Mouse (Mus musculus): ENCODE measurements around the gene Abcc3. TPM values are rescaled to one million over a fixed set of nuclear protein-coding genes. Genes with fewer than 3 reads are reported as not detected.
A peak's percentile ranks its signal among the peaks of the same experiment; 100 is the strongest.
"Not testable (repeated sequence)": the region's sequence is repeated elsewhere in the genome, so short reads cannot be mapped to it uniquely, and the experiment has no call there.

Gene Abcc3
- total RNA-seq, 2 experiments from 2014 or later, result 2.0 to 2.7 TPM

DNA sequence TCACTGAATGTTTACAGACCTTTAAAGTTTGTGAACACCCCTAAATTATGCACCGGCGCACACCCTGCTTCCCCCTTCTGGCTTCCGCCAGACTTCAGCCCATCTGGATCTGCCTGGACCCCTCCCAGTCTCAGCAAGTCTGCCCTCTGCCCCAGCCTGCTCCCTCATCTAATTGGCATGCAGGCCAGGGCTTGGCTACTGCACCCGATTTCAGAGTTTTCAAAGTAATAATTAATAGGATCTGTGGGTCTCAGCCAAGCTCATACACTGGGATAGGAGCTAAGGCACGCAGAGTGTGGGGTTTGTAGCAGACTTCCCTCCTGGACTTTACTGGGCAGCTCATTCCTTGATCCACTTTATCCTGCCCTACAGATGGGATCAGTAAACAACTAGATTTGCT is 11.4 kb upstream of the Abcc3 start:
- no peak for DNase-seq (ENCODE audit: low spot score)
- intact Hi-C loops (cut with DNase I), result loop anchor here (1.0 to 5.0 kb wide), 4 partner anchors 64 to 277 kb away; partner anchors contain the start of gene Ankrd40

DNA sequence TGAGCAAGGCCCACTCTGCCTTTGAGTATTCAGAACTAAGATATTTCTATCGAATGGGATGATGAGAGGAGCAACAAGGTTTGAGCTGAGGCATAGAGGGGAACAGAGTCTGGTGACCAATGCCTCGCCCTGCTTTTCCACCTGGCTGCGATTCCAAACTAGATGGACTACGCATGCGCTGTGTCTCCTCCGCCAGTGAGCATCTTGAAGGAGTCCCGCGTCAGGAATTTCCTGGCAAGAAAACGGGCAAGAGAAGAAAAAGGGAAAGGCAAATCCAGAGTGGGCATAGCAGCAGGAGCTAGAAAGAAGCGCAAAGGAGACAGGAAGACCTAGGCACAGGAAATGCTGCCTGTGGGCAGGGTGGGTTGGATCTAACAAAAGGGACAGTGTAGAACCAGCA is 11.0 kb upstream of the Abcc3 start:
- intact Hi-C loops (cut with DNase I), result loop anchor here (1.0 to 5.0 kb wide), 4 partner anchors 63 to 276 kb away; partner anchors contain the start of gene Ankrd40
- DNase-seq (ENCODE audit: low spot score), result no peak

DNA sequence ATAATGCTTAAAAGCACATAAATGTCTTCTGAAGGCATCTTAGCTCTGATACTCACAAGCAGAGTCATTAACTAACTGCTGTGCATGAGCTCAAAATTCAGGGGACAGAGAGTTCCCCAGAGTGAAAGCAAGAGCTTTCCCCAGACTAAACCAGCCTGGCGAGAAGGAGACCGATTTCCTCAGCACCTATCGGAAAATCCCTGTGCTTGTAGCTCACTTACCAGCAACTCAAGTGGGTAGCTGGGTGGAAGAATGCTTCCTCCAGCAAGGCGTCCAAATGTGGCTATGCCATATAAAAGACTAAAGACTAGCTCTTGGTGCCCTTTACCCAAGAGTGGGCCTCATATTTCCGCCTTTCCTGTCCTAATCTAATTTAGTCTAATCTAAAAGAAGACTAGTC is 9.9 kb upstream of the Abcc3 start:
- intact Hi-C loops (cut with DNase I), result loop anchor here (5.0 kb wide), 2 partner anchors 165 to 275 kb away; no protein-coding TSS in a partner anchor
- no peak for DNase-seq (ENCODE audit: low spot score)

DNA sequence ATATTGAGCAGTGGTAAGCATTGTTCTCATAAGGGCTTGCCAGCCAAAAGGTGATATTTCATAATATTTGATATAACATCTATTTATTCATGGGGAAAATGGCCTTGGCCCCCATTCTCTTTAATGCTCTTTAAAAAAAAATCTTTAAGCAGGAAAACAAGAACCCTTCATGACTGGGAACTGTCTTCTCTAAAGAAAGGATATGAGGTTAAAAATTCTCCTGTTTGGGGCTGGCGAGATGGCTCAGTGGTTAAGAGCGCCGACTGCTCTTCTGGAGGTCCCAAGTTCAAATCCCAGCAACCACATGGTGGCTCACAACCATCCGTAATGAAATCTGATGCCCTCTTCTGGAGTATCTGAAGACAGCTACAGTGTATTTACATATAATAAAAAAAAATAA is 9.2 kb upstream of the Abcc3 start:
- intact Hi-C loops (cut with DNase I), result loop anchor here (5.0 kb wide), 2 partner anchors 165 to 275 kb away; no protein-coding TSS in a partner anchor

DNA sequence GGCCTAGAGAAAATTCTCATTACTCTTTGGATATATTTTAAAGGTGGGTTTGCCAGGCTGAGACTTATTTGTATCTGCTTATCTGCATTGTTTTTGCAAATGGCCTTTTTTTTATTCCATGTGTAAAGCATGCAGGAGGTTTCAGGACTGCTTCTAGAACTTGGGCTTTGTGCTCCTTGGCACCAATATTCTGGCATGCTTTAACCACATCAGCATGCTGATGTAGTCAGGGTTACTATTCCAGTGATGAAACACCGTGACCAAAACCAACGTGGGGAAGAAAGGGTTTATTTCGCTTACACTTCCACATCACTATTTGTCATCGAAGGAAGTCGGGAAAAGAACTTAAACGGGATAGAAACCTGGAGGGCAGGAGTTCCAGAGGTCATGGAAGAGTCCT is 8.2 kb upstream of the Abcc3 start:
- intact Hi-C loops (cut with DNase I), result loop anchor here (5.0 kb wide), 2 partner anchors 164 to 274 kb away; no protein-coding TSS in a partner anchor
- DNase-seq (ENCODE audit: low spot score), result no peak

More for the DNA sequence above, 9.2 kb upstream of the Abcc3 start:
- not testable (repeated sequence) for DNase-seq (ENCODE audit: low spot score)

DNA sequence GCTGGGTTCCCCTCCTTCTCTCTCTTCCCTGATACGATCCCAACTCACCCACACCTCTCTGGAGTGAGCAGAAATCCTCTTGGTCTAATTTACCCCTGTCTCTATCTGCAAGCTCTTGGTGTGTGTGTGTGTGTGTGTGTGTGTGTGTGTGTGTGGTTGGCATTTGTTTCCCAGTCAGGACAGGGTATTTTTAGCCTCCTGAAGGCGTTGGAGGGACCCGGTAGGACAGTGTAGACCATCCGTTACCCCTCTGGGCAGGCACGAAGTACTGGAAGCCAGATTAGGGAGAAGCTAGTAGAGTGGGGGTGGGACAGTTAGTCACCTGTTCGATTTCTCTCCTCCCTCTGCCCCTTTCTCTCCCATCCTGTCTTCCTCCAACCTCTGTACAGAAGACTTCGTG is 1.3 kb upstream of the Abcc3 start:
- no peak for DNase-seq (ENCODE audit: low spot score)
- intact Hi-C loops (cut with DNase I), result no loop called here

DNA sequence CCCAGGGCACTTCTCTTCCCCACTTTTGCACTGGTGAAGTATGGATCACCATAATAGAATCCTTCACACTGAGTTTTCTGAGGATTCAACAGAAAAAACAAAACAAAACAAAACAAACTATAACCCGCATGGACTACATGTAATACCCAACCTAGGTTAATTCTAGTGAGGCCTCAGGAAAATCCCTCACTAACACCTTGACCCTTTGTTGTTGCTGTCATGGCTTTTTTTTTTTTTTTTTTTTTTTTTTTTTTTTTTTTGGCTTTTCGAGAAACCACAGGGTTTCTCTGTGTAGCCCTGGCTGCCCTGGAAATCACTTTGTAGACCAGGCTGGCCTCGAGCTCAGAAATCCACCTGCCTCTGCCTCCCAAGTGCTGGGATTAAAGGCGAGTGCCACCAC is 693 bp upstream of the Abcc3 start:
- DNase-seq (ENCODE audit: low spot score); intact Hi-C loops (cut with DNase I): not testable (repeated sequence)

DNA sequence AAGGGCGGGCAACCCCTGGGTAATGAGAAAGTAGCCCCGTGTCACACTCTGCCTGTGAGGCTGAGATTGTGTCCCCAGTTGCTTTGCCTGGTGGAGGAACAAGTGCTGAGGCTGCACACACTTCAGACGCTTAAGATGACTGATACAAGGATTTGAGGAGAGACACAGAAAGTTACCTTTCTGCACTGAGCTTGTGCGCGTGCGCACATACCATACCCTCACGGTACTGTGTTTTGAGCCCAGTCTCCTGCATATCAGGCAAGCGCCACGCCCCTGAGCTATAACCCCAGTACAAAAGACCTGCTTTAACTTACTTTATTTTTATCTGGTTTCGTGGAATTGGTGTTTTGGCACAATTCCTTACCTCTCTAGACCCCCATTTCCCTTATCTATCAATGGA is 1.1 kb downstream of the Abcc3 start:
- intact Hi-C loops (cut with DNase I), result no loop called here
- no peak for DNase-seq (ENCODE audit: low spot score)

DNA sequence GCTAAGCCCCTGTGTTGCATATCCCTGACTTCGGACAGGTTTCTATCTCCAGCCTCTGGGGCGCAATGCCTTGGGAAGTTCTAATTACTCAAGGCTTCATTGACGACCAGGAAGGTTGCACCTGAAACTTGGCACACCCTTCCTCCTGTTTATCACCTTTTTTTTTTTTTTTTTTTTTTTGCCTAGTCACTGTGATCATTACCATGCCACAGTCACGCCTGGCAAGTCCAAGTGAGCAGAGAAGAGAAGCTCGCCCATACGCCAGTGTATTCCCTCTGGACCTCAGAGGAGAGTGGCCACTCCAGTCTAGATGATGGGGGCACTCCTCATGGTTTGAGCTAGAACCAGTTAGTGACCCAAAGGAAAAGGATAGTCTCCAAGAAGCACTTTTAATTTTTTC is 2.0 kb downstream of the Abcc3 start:
- DNase-seq (ENCODE audit: low spot score), result no peak
- intact Hi-C loops (cut with DNase I), result no loop called here

DNA sequence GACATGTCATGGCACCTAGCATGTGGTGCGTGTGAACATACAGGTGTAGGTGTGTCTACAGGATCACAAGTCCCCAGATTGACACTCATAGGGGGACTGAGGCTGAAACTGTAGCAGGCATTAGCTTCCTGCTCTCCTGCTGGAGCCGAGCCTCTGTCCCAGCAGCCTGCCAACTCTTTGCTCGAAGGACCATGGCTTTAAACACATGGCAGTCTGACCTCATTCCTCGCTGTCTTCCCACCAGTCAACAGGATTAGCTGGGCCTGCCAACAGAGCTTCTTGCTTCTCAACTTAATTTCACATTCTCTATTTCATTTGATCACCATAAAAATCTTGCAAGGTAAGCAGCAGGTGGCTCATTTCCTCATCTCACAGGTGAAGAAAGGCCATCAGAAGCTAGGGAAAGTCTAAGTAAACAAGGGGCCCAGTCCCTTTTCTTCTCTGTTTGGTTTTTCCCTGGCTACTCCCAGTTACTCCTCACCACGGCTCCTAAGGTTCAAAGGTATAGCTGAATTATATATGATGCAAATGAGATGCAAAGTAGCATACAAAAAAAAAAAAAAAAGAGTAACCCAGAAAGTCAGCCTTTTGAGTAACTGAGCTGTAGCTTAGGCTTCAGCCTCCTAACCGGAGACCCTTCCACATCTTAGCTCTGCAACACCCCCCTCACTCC is 2.9 kb downstream of the Abcc3 start:
- DNase-seq (ENCODE audit: low spot score), result no peak
- intact Hi-C loops (cut with DNase I), result no loop called here

DNA sequence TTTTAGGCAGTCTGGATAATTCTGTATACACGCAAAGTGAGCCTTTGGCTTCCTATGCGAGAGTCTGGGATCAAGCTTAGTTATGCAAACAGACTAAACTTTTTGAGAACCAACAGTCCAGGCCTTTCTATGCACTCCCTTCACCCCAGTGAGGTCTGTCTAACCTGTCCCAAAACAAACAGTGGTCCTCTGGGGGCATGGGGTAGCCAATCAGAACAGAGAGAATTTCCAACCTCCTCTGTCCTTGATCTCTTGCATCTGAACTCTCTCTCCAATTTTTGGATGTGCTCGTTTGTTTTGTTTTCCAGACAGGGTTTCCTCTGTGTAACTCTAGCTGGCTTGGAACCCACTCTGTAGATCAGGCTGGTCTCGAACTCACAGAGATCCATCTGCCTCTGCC is 3.8 kb downstream of the Abcc3 start:
- intact Hi-C loops (cut with DNase I), result no loop called here
- no peak for DNase-seq (ENCODE audit: low spot score)

DNA sequence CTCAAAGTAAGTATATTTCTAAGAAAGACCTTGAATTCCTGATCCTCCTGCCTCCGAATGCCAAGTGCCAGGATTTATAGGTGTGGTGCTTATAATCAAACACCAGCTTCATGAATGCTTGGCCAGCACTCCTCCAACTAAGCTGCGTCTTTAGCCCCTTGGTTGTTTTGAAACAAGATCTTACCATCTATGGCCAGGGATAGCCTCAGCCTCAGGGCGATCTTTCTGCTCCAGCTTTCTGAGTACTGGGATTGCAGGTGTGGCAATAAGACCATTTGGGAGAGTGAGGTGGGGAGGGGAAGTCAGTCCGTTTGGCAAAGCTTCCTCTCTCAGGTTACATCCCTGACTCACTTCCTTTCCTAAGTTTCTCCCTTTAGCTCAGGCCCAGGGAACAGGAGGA is 5.0 kb downstream of the Abcc3 start:
- no peak for DNase-seq (ENCODE audit: low spot score)
- intact Hi-C loops (cut with DNase I), result no loop called here

DNA sequence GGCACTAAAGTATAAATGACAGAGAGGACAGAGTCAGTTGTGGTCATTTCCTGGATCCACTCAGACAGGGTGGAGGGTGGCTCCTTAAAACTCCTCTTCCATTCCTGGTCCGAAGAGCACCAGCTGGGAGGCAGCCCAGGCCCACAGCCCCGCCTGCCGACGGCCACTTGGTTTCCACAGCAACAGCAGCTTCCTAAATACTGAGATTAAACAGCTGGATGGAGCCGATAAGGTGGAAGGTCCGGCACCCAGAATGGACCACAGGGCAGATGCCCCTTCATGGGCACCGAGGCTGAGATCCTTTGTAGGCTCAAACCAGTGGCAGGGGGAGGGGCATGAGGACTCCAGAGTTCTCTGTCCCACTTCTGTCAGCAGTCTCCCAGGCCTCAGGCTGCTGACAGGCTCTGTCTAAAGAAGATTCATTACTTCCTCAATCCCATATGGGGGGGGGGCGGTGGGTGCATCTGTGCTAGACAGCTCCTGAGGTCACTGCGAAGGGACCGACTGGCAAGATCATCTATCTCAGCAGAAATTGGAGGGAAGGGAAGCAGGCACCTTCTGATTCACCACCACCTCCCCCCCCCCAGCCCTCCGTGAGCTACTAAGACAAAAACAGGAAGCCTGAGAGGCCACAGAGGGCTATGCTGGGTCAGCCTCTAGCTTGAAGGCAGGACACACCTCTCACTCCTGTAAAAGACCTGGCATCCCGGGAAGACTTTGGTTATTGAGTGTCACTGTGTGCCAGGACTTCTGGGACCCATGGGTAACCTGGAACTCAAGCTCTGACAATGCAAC is 6.6 kb downstream of the Abcc3 start:
- intact Hi-C loops (cut with DNase I), result no loop called here
- DNase-seq (ENCODE audit: low spot score), result peak; percentile 40

DNA sequence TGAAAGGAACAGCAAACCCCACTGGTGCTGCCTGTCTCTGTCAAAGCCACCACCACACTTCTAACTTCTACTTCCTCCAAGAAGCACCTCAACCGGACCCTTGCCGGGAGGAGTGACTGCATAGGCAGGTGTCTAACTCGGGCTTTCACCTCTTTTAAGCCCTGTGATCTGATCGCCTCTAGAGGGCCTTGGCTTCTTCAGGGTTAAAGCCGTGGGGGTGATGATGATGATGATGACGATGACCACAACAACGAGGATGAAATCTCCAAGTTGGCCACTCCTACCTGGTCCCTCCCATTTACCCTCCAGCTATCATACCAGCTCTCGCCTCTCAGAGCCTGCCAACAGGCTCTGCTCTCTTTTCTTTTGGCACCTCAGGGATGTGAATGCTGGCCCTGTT is 13.1 kb downstream of the Abcc3 start:
- DNase-seq (ENCODE audit: low spot score), result no peak
- intact Hi-C loops (cut with DNase I), result no loop called here

DNA sequence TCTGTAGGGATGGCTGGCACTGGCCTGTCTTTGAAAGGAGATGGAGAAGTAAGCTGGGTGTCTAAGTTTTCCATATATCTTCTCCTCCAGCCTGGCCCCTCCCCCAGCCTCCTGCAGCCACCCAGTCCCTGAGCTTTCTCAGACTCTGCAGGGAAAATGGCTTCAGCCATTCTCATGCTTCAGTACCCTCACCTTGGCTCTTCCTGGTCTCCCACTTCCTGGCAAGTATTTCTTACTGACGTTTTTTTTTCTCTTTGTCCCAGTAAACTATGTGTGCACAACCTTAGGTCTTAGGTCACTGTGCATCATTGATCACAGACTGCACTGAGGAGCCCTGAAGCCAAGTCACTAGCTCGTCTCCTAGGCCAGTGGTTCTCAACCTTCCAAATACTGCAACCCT is 13.7 kb downstream of the Abcc3 start:
- intact Hi-C loops (cut with DNase I), result no loop called here

DNA sequence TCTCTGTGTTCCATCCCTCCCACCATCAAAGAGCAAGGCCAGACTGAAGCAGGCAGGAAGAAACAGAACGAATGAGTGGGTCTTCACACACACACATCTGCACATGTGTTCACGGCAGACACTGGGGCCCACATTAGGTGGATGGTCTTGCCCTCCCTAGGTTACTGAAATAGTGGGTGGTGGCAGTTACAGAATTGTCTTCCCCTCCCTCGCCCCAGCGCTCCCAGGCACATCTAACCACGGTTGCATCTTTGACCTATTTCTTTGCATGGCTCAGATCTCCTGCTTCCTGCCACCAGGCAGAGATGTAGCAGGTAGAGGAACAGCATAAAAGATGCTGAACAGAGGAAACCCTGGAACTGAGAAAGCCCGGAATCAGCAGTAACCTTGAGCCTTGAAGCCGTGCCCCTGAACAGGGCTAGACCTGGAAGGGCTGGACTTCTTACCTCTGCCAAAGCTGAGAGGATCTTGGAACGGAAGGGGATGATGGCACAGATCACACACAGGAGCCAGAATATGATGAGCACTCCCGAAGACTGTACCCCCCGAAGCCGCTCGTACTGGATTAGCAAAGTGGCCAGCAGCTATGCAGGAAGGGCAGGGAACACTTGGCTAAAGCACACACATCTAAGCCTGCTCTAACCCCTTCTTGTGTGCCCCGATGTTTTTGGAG is 18.4 kb downstream of the Abcc3 start:
- intact Hi-C loops (cut with DNase I), result no loop called here
- DNase-seq (ENCODE audit: low spot score), result no peak

More for the DNA sequence above, 13.7 kb downstream of the Abcc3 start:
- no peak for DNase-seq (ENCODE audit: low spot score)

DNA sequence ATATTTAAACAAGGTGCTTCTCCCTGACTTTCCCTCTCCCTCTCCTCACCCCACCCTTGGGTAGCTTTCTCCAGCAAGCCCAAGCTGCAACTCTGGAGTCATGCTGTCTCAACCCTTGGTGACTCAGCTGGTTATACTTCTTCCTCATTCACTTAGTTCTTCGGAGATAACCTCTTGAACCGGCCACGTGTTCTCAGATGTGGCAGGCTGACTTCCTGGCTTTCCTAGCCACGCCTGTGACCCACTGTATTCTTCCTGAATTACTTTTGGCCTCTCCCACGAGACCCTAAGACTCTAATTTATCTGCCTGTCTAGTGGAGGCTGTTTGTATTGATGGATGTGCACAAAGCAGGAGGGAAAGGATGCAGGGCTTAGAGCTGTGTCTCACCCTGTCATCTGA is 22.0 kb downstream of the Abcc3 start:
- intact Hi-C loops (cut with DNase I), result no loop called here
- DNase-seq (ENCODE audit: low spot score), result no peak

DNA sequence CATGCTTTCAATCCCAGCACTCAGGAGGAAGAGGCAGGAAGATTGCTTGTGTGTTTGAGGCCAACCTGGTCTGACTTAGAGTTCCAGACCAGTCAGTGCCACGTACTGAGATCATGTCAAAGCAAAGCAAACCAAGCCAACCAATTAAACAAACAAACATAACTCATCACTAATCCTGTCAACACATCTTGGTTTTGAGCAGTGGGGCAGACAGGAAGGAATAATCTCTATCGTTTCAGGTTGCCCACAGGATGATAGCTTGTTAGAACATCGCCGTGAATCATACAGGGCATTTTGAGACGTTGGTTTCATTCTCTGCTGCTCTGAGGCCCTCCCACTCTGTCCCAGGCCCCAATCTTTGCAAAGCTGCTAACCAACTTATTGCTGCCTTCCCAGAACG is 22.8 kb downstream of the Abcc3 start:
- no peak for DNase-seq (ENCODE audit: low spot score)
- intact Hi-C loops (cut with DNase I), result no loop called here

DNA sequence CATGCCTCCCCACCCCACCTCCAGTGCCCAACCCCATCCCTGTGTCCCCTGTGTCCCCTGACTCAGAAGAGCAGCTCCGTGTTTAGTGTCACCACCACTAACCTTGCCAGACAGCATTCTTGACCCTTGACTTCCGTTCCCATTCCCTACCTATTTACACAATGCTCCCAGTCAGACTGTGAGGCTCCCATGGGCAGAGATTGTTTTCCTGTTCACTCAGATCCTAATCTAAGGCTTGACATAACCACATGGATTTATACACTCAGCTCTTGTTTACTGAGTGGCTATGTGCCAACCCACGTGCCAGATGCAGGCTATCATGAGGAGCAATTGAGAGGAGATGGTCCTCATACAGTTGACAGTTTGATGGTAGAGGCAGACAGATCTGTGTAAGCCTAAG is 27.5 kb downstream of the Abcc3 start:
- no peak for DNase-seq (ENCODE audit: low spot score)
- intact Hi-C loops (cut with DNase I), result no loop called here

DNA sequence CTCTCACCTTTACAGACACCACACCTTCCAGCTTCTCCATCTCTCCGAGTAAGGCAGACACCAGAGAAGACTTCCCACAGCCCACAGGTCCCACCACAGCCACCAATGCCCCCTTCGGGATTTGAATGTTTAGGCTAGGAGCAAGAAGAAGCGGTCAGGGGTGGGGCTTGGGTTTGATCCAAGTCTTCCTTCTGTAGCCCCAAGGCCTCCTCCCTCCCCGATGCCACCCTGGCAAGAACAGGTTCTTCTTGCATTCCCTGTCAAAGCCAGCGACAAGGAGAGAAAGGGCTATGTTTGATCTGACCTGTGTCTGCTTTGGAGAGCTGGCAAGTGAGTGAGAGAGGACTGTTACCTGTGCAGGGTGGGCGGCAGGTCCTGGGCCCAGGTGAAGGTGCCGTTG is 29.1 kb downstream of the Abcc3 start:
- no peak for DNase-seq (ENCODE audit: low spot score)
- intact Hi-C loops (cut with DNase I), result no loop called here

DNA sequence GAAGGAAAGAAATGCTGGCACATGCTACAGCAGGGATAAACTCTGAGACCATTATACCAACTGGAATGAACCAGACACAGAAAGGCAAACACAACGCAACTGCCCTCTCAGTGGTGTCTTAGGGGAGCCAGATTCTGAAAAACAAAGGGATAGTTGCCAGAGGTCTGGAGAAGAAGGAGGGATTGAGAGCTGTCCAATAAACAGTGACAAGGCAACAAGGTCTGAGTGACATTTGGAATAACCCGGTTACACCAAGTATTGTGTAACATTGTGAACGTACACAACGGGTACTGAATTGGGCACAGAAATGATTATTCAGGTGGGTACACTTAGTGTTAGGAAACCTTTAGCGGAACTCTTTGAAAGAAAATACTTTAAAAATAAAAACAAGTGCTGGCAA is 30.7 kb downstream of the Abcc3 start:
- intact Hi-C loops (cut with DNase I), result no loop called here
- DNase-seq (ENCODE audit: low spot score), result no peak

Data from heart, postnatal 25 days (tissue).